Mouse (Mus musculus): ENCODE data around the gene Cflar.
"Not testable (repeated sequence)": the region's sequence is repeated elsewhere in the genome, so short reads cannot be mapped to it uniquely, and the experiment has no call there.

The Cflar gene

DNA sequence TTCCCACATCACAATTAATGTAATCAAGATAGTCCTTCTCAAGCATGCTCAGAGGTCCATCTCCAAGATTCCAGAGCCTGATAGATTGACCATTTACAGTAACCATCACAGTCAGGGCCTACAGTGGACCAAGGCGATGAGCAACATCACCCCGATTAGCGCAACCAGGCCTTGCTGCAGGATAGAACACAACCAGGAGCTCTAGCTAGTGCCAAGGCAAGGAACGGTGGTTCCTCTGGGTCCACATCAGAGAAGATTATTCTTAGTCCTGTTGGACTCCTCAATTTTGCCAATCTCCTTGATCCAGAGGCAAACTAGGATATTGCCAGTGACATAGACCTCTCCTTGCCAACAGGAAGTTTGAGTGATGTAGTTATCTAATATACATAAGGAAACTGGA, 77.1 kb downstream of the Cflar start:
- no peak for DNase-seq

DNA sequence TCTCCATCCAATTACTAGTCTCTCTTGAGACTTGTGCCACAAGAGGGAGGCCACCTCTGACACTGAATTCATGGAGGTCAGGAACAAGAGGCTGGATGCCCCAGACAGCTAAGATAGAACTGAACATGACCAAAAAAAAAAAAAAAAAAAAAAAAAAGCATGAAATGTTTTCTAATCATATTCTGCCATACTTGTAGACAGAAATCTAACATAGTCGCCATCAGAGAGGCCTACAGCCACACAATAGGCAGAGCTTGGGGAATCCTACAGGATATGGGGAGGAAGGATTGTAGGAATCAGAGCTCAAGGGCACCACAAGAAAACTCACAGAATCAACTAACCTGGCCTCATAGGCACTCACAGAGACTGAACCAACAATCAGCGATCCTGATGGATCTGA, 83.4 kb downstream of the Cflar start:
- DNase-seq = no peak

- no peak for DNase-seq
Observed at GRCm38 (mm10) chr1:58795291-58796058, 84.2 kb downstream of the Cflar start, which contains the start of gene Casp8. TSS of gene Casp8 (plus strand) at chr1:58795374.

DNA sequence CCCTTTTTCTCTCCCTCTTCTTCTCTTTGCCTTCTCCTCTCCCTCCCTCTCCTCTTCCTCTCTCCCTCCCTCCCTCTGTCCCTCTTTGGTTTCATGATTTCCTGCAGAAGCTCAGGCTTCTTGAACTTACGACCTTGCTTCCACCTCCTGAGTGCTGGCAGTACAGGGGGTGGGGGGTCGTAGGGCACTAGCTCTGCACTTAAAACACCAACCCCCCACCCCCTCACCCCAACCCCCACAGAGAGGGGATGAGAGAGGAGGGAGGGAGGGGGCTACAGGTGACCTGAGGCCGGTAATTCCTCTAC, 84.7 kb downstream of the Cflar start:
- no peak for DNase-seq

DNA sequence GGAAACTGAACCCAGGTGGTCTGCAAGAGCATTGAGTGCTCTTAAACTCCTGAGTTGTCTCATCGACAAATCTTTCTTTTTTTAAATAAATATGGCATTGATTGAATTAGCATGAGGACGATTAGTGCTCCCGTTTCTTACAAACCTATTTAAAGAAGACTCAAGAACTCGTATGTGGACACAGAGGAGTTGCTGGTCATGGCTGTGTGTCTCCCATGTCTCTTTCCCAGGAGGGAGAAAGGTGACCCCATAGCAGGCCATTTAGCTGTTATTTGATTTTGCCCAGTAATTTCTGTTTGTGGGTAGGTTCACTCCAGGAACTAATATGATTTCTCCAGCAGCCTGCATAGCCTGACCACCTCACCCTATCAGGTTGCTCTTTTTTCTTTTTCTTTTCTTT, 85.5 kb downstream of the Cflar start:
- no peak for DNase-seq

- no peak for DNase-seq
Observed at GRCm38 (mm10) chr1:58797370-58797769, 86.1 kb downstream of the Cflar start.

GRCm38 (mm10) chr1:58798911-58799310, 87.6 kb downstream of the Cflar start:
- no peak for DNase-seq

DNA sequence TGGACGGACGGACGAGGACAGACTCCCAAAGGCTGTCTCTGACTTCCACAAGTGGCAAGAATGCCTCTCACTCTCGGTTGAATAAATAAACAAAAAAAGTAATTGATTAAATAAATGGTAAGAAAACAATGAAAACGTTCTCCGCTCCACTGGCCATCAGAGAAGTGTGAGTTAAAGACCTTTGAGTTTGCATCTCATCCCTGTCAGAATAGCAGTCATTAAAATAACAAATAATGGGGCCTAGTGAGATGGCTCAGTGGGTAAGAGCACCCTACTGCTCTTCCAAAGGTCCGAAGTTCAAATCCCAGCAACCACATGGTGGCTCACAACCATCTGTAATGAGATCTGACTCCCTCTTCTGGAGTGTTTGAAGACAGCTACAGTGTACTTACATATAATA, 89.3 kb downstream of the Cflar start:
- DNase-seq = not testable (repeated sequence)

- no peak for DNase-seq
Observed at GRCm38 (mm10) chr1:58801558-58802285, 90.4 kb downstream of the Cflar start.

GRCm38 (mm10) chr1:58802322-58803273, 91.3 kb downstream of the Cflar start:
- DNase-seq = peak; percentile 8

DNA sequence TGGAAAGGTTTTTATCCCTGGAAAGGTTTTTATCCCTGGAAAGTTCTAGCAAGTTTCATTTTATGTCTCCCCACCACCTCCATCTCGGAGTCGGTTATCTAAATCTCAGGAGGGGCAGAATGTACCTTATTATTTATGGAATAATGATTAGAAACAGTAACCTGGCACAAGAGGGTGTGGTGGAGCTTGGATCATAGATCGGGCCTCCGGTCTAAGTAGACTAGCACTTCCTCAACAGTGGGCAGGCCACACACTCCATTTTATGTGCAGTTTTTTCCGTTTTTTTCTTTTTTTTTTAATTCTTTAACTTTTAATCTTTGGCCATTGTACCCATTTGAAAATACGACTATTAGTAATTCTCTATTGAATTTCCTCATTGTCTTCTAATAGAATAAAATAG, 92.2 kb downstream of the Cflar start:
- DNase-seq = no peak

- DNase-seq = no peak
Observed at GRCm38 (mm10) chr1:58806651-58807050, 95.3 kb downstream of the Cflar start.

All from right cerebral cortex, postnatal 25 days (tissue).